Mouse (Mus musculus) heart, adult 8-10 months (tissue): ENCODE measurements around the gene Gm15097. TPM values are rescaled to one million over a fixed set of nuclear protein-coding genes. Genes with fewer than 3 reads are reported as not detected.
"Not testable (repeated sequence)": the region's sequence is repeated elsewhere in the genome, so short reads cannot be mapped to it uniquely, and the experiment has no call there.

Source experiments
- DNase-seq: peaks from one replicate; pipeline ENCODE4 v3.0.0; 2022; ENCODE audit warnings: low spot score
- total RNA-seq, 4 experiments: library from RNA; stranded (reverse); gene quantifications; 2 replicates each; pipeline ENCODE4 v1.2.4; 2022

Gm15097 gene
- not detected for total RNA-seq

DNA sequence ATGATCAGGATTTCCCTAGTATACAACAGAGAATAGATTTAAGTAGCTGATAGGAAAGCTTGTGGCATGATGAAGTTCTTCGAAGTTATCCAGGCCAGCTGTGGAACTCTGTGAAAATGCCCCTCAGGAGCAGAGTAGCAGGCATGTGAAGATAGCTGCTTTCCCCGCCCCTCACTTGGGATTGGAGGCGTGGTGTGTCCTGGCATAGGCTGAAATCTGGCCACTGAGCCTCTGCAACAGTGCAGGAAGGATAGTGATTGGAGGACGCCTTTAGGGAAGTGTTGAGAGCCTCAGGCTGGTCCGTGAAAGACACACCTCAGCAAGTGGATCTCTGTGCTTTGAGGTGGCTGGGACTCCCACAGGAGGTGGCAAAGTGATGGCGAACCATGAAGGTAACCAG lies at the start of gene Gm15097:
TSS of gene Gm15097 (plus strand) at position 301 of the 400 bp plus-strand sequence.
- not testable (repeated sequence) for DNase-seq

GRCm38 (mm10) chrX:149762853-149763252 lies 21.4 kb upstream of the Gm15097 start:
- not testable (repeated sequence) for DNase-seq

DNA sequence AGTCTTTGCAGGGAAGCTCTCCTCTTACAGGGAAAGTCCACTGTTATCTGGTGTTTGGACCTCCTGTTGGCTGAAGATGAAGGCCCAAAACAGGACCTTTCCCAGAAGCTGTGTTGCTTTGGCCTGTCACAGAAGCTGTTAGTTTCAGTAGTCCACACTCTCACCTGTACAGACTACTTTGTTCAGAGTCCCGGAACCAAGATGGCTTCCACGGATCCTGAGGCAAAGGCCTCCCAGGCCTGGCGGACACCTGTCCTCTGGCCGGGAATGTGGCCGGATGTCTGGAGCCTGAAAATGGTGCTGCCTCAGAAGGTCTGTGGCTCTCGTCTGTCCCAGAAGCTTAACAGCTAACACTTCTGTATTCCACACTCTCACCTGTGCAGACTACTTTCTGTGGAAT lies 26.9 kb downstream of the Gm15097 start:
- DNase-seq = not testable (repeated sequence)

Other genes starting within 250 kb of the Gm15097 start
- gene Gm10439, start 189.9 kb upstream of the Gm15097 start, total RNA-seq = not detected
- gene Gm15091, start 157.2 kb downstream of the Gm15097 start, total RNA-seq = not detected